Mouse (Mus musculus): ENCODE measurements around the gene Kcnc3. TPM values are rescaled to one million over a fixed set of nuclear protein-coding genes. Genes with fewer than 3 reads are reported as not detected.
A peak's percentile ranks its signal among the peaks of the same experiment; 100 is the strongest.

Gene Kcnc3
- total RNA-seq (2021) = under 1 TPM; 0.38 to 0.43 TPM

- DNase-seq = peak; percentile 83
Measured at GRCm38 (mm10) chr7:44590402-44591347, at the start of gene Kcnc3. Kcnc3 (plus strand) TSS chr7:44590664.

GRCm38 (mm10) chr7:44542555-44542954 lies 47.9 kb upstream of the Kcnc3 start:
- DNase-seq = no peak

GRCm38 (mm10) chr7:44543071-44543470 lies 47.4 kb upstream of the Kcnc3 start:
- DNase-seq = no peak

GRCm38 (mm10) chr7:44546274-44546673 lies 44.2 kb upstream of the Kcnc3 start:
- no peak for DNase-seq

- no peak for DNase-seq
Measured at GRCm38 (mm10) chr7:44547041-44547440, 43.4 kb upstream of the Kcnc3 start.

- DNase-seq = peak; percentile 6
Measured at GRCm38 (mm10) chr7:44547725-44548124, 42.7 kb upstream of the Kcnc3 start.

- DNase-seq = peak; percentile 100
Measured at GRCm38 (mm10) chr7:44548497-44549087, 41.9 kb upstream of the Kcnc3 start, which contains the start of gene Pold1. Pold1 (minus strand) TSS chr7:44548849.

GRCm38 (mm10) chr7:44549621-44550408 lies 40.6 kb upstream of the Kcnc3 start:
- peak; percentile 11 for DNase-seq

- DNase-seq = no peak
Measured at GRCm38 (mm10) chr7:44550409-44550678, 40.1 kb upstream of the Kcnc3 start.

- peak; percentile 5 for DNase-seq
Measured at GRCm38 (mm10) chr7:44551301-44551700, 39.2 kb upstream of the Kcnc3 start.

- no peak for DNase-seq
Measured at GRCm38 (mm10) chr7:44551731-44552130, 38.7 kb upstream of the Kcnc3 start.

GRCm38 (mm10) chr7:44552141-44552908 lies 38.1 kb upstream of the Kcnc3 start:
- DNase-seq = peak; percentile 4

- peak; percentile 88 for DNase-seq
Measured at GRCm38 (mm10) chr7:44553196-44553764, 37.2 kb upstream of the Kcnc3 start.

GRCm38 (mm10) chr7:44553826-44554225 lies 36.6 kb upstream of the Kcnc3 start, which contains the start of gene Nr1h2:
Nr1h2 (minus strand) TSS chr7:44553951.
- DNase-seq = peak; percentile 97

- no peak for DNase-seq
Measured at GRCm38 (mm10) chr7:44557629-44558028, 32.8 kb upstream of the Kcnc3 start.

- DNase-seq = peak; percentile 87
Measured at GRCm38 (mm10) chr7:44560435-44561400, 29.7 kb upstream of the Kcnc3 start.

- no peak for DNase-seq
Measured at GRCm38 (mm10) chr7:44563284-44563683, 27.2 kb upstream of the Kcnc3 start.

- DNase-seq = no peak
Measured at GRCm38 (mm10) chr7:44564486-44564885, 26.0 kb upstream of the Kcnc3 start.

- DNase-seq = no peak
Measured at GRCm38 (mm10) chr7:44565414-44565813, 25.1 kb upstream of the Kcnc3 start.

- DNase-seq = no peak
Measured at GRCm38 (mm10) chr7:44568803-44569202, 21.7 kb upstream of the Kcnc3 start.

GRCm38 (mm10) chr7:44570989-44571388 lies 19.5 kb upstream of the Kcnc3 start:
- DNase-seq = no peak
